Mouse (Mus musculus) layer of hippocampus, adult 2 months (tissue): ENCODE measurements around the gene Rae1. TPM values are rescaled to one million over a fixed set of nuclear protein-coding genes. Genes with fewer than 3 reads are reported as not detected.
A peak's percentile ranks its signal among the peaks of the same experiment; 100 is the strongest.

Experiments
- DNase-seq, 2 experiments: peaks; one replicate each; pipeline ENCODE4 v3.0.0; 2022; ENCODE audit warnings: low spot score in 2 of 2
- H3K27ac ChIP-seq: fragments of 200-600 bp; 2 replicates; pipeline ENCODE4 v1.8.1; 2022
- H3K4me3 ChIP-seq: fragments of 200-600 bp; 2 replicates; pipeline ENCODE4 v1.8.1; 2022; ENCODE audit warnings: mild to moderate bottlenecking
- CTCF ChIP-seq: fragments of 200-600 bp; conservative IDR thresholded peaks from 2 replicates; pipeline ENCODE4 v1.8.1; 2022; ENCODE audit warnings: antibody characterized with exemption, mild to moderate bottlenecking, moderate library complexity
- total RNA-seq, 2 experiments: library from RNA; stranded (reverse); gene quantifications; 2 replicates each; pipeline ENCODE4 v1.2.3; 2021

Rae1 gene
- total RNA-seq, 2 experiments from 2014 or later = 76.7 to 90.6 TPM

DNA sequence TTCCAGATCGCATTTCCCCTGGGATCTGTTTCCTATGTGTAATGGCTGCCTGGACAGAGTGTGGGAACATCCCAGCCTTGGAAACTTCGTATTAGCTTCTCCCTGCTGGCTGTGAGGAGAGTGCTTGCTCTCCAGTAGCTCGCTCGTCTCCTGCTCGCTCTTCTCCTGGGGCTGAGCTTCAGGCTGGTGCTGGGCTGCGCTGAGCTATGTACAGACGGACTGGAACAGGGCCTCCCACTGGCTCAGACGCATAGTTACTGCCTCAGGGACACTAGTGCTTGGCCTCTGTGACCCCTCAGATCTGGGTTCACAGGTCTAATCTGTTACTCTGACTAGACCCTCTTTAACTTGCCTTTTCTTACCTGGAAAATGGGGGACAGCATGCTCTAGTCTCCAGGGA, 24.5 kb downstream of the Rae1 start:
- Histone ChIP-seq H3K4me3 (no peak overlapping the region), H3K27ac (no peak overlapping the region)
- TF ChIP-seq CTCF = no peak
- DNase-seq = no peak

DNA sequence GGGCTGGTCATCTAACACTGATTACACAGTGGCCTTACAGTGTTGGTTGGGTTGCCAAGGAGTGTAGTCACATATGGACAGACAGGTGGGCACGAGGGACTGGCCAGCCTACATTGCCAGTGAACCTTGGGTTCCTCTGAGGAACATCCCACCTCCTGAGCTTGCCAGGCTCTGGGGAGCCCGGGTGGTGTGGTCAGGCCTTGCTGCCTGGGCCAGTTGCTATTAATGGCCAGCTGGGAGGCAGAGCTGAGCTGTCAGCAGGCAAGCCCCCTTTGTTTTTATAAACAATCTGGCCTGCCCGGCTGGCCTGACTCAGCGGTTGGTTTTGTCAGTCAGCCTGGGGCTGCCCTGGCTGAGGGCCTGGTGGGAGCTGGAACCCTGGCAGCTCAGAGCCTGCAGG, 25.0 kb downstream of the Rae1 start:
- no peak for DNase-seq
- no peak for TF ChIP-seq CTCF
- H3K4me3 ChIP-seq = no peak overlapping the region
- no peak overlapping the region for H3K27ac ChIP-seq

DNA sequence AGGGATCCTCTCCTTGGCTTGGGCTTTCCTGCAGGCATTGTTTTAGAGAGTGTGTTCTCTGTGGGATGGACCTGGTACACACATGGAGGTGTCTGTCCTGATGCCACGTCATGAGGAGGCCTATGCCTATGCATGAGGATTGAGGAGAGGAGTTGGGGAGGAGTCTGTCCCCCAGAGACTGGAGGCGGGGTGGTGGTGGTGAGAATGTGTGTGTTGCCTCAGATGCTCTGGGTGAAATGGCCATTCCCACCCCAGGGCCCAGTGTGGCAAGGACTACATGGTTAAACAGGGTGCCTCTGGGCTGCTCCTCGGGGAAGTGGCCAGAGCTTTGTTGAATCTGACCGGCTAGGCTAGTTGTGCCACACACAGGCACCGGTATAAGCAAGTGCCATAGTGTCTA, 26.4 kb downstream of the Rae1 start:
- DNase-seq = no peak
- no peak overlapping the region for H3K27ac ChIP-seq
- TF ChIP-seq CTCF = no peak

DNA sequence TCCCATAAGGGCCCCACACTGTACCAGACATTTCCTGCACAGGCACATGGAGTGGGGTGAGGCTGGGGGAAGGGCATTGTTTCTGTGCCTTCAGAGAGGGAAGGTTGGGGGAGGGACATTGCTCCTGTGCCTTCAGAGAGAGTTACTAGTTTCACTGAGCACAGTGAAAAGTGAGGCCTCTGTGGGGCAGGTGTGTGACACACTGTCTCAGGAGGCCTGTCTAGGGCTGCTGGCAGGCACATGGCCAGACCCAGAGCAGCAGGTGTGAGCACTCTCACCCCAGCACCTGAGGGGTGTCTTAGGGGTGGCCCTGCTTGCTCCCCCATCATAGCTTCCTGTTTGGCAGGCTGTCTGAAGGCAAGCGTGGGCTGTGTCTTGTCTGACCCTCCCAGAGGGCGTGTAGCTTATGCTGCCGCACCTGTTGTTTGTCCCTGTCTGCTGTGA, 26.8 kb downstream of the Rae1 start:
- H3K4me3 ChIP-seq = no peak overlapping the region
- TF ChIP-seq CTCF = no peak
- H3K27ac ChIP-seq = no peak overlapping the region
- no peak for DNase-seq

More for the DNA sequence above, 26.4 kb downstream of the Rae1 start:
- no peak overlapping the region for H3K4me3 ChIP-seq

DNA sequence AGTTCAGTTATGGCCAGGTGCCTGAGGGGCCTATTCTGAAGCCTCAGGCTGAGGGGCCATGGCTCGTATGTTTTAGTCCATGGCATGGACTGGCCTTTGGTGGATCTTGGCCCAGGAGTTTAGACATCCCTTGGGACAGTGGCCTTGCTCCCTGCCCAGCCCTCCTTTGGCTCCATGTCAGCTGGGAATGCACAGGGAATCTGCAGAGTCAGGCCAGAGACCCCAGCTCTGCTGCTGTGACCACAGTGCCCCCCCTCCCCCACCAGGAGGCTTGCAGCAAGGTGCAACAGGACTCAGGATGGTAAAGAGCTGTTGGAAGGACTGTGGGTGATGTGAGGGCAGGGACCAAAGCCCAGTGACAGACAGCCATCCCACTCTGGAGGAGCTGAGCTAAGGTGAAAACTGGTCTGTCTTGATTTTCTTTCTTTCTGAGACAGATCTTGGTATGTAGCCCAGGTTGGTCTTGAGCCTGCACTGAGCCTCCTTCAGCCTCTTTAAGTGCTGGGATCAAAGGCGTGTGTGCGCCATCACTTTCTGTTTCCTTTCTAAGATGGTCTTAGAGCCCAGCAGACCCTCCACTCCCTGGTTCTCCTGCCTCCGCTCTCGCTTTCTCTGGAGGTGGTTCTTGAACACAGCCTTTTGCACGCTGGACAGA, 27.4 kb downstream of the Rae1 start:
- Histone ChIP-seq H3K4me3 (no peak overlapping the region), H3K27ac (no peak overlapping the region)
- no peak for TF ChIP-seq CTCF
- DNase-seq = no peak

DNA sequence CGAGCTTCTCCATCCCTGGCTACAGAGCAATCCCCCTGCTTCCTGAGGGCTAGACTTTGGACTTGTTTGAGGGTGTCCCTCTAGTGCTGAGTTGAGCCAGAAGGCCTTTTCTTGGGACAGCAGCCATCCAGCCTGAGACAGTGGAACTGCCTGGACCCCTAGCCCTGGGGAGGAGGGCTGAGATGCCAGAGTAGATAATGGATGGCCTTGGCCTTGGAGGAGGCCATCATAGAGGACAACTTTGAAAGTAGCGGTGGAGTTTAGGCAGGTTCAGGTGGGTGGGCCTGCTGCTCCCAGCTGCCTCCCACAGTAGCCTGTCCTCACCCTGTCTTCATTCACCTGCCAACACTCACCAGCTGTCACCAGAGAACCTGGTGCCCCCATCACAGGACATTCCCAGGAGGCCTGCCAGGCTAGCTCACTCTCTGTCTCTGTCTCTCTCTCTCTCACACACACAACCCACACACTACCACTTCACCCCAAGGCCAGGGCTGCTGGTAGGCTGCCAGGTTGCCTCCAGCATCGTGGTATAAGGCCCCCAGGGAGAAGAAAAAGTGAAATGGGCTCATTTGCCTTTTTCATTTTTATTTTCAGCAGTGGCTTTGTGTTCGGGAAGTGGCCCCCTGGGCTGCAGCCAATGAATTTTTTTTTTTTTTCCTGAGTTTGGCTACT, 28.0 kb downstream of the Rae1 start:
- TF ChIP-seq CTCF = no peak

DNA sequence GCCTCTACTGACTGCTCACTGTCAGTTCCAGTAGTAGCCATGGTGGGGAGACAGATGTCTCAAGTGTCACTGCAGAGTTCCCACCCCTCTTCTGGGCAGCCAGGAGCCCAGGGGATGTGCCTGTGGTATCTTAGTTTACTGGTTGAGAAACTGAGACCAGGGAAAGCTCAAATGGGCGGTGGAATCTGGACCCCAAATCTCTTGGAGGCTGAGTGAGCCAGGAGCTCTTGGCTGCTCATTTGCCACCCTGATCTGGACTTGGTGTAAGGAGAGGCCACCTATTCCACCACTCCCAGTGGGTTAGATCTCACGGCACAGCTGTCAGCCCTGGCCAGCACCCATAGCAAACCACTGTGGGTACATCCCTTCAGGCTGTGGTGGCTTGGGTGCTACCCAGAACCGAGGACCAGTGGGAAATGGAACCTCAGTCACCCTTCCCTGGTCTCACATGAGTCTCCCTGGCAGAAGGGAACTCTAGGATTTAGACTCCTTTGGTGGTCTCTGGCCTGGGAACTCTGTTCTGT, 28.7 kb downstream of the Rae1 start:
- TF ChIP-seq CTCF = 0 out of 2 replicates have a peak, but pooled peaks have one; percentile 11
- H3K4me3 ChIP-seq = no peak overlapping the region

More for the DNA sequence above, 28.0 kb downstream of the Rae1 start:
- Histone ChIP-seq H3K27ac (no peak overlapping the region), H3K4me3 (no peak overlapping the region)
- DNase-seq = no peak

DNA sequence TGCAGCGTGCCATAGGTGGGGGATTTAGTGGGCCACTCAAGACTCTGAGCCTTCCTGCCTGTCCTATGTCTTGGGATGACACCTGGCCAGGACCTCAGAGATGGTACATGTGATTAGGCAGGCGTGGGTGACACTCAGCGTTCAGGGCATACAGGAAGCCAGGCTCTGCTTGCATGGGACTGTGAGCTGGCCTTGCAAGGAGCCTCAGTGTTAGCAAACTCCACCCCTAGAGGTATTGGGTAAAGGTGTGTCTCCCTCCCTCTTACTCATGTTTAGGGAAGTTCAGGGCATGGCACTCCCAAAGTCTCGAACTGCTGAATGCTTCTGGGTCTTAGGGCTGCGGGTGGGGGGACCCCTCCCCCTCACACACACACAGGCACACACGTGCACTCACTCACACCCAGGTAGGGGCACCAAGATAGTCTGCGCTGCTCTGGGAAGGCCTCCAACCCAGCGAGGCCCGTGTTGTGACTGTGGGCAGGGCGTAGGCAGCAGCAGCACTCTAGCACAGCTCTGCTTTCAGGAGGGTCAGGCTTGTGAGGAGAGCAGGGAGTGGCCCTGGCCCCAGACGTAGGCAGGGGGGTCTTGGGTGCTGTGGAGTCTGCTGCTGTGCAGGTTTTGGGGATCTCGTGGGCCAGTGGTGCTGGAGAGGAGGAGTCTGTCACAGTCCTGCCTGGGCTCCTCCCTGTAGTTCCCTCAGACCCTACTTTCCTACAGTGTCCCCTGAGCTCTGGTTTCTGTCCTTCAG, 30.8 kb downstream of the Rae1 start:
- no peak for DNase-seq
- no peak for TF ChIP-seq CTCF
- no peak overlapping the region for H3K4me3 ChIP-seq
- H3K27ac ChIP-seq = no peak overlapping the region

More for the DNA sequence above, 28.7 kb downstream of the Rae1 start:
- no peak for DNase-seq
- H3K27ac ChIP-seq = no peak overlapping the region

DNA sequence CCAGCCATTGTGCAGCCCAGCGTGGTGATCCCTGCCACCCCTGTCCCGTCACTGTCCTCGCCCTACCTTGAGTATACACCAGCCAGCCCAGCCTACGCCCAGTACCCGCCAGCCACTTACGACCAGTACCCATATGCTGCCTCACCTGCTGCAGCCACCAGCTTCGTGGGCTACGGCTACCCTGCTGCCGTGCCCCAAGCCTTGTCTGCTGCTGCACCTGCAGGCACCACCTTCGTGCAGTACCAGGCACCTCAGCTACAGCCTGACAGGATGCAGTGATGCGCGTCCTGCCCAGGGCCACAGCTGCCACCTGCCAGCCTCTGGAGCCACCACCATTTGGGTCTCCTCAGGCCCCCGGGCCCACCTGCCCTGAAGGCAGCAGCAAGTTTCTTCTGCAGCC, 33.6 kb downstream of the Rae1 start:
- no peak overlapping the region for H3K4me3 ChIP-seq
- H3K27ac ChIP-seq = no peak overlapping the region
- TF ChIP-seq CTCF = no peak
- DNase-seq = no peak

DNA sequence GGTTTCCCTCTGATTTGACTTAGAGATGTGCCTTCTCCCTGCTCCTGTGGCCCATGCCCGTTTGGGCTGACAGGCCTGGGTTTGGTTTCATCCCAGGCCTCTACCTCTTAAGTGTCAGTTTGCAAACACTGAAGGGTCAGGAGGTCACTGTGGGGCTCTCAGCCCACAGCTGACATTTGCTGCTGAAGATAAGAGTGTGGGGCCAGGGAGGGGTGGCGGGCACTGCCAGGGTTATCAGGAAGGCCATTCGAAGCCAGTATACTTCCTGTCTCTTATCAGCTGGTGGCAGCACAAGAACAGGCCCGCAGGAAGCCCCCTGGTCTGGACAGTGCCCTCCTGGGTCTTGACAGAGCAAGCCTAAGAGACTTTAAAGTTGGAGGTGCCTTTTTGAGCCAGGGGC, 35.1 kb downstream of the Rae1 start:
- DNase-seq = no peak
- no peak overlapping the region for H3K4me3 ChIP-seq
- no peak overlapping the region for H3K27ac ChIP-seq
- no peak for TF ChIP-seq CTCF

DNA sequence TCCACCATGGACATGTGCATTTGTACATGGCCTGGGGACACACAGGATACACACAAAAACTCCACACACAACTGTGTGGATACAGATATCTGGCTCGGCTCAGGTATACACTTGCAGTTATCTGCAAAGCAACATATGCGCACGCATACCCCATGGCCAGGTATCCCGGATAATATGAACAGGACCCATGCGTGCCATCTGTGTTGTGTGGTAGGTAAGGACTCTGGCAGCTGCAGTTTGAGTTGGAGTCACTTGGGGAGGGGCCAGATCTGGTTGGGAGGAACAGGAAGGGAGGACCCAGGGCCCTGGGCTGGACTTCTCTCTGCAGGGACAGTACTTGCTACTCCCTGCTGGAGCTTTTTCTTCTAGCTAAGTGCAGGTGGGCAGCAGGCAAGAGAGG, 35.7 kb downstream of the Rae1 start:
- no peak overlapping the region for H3K27ac ChIP-seq
- TF ChIP-seq CTCF = no peak
- no peak overlapping the region for H3K4me3 ChIP-seq
- no peak for DNase-seq

DNA sequence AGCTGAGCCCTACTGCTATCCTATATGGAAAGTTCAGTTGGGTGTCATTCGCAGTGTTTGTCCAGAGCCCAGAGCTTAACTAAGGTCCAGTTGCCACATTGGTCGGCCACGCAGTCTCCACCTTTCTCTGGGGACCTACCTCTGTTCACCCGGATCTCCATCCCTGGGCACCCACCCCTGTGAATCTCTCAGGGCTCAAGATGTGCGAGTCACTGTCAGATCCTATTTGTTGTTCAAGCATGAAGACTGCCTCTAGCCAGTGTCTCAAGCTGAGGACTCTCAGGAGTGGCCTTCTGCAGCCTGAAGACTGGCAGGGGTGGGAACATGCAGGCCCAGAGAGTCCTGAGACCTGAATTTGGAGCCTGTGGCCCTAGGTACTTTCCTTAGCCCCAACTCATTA, 36.1 kb downstream of the Rae1 start:
- DNase-seq = no peak
- no peak overlapping the region for H3K27ac ChIP-seq
- TF ChIP-seq CTCF = no peak
- H3K4me3 ChIP-seq = no peak overlapping the region

DNA sequence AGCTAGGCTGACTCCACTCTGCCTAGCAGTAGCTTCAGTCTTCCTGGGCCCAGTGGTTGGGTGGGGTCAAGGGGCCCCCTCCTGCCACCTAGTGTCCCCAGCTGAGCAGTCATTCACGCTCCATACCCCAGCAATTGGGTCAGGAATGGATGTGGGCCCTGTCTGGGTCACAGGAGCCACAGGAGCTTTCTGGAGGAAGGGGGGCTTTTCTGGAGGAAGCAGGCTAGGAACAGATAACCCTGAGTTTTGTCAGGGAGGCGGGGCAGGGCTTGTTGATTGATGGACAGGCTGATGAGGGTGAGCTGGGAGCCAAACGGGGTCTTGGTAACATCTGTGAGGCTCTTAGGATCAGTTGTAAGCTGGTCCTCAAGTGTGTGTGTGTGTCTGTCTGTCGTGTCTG, 36.7 kb downstream of the Rae1 start:
- no peak for TF ChIP-seq CTCF
- DNase-seq = no peak
- no peak overlapping the region for H3K27ac ChIP-seq
- no peak overlapping the region for H3K4me3 ChIP-seq
